Mouse (Mus musculus) liver, embryonic 11.5 days (tissue): ENCODE measurements around the gene Cntnap1. TPM values are rescaled to one million over a fixed set of nuclear protein-coding genes. Genes with fewer than 3 reads are reported as not detected.
"Not testable (repeated sequence)": the region's sequence is repeated elsewhere in the genome, so short reads cannot be mapped to it uniquely, and the experiment has no call there.

Experiments
- ATAC-seq: fragments of 200-750 bp; cut with Nextera tagmentation; replicated peaks from 2 replicates; pipeline ENCODE4 v1.8.0; 2017; ENCODE audit warnings: moderate number of reproducible peaks, mild to moderate bottlenecking, moderate TSS enrichment, moderate library complexity; ENCODE audit not compliant: low FRiP score
- DNase-seq: peaks from one replicate; pipeline ENCODE4 v3.0.0-alpha.2; 2017; ENCODE audit warnings: low spot score
- H3K27ac ChIP-seq: fragments of 300-500 bp; sonication (generic); 2 replicates; pipeline ENCODE4 v1.5.1; 2014; ENCODE audit warnings: mild to moderate bottlenecking, low read depth, low read length, control low read depth
- H3K27me3 ChIP-seq: fragments of 300-500 bp; sonication (generic); replicated peaks from 2 replicates; pipeline ENCODE4 v1.6.1; 2014; ENCODE audit warnings: low read length, mixed read lengths; ENCODE audit not compliant: control insufficient read depth, insufficient read depth
- H3K36me3 ChIP-seq: fragments of 300-500 bp; sonication (generic); 2 replicates; pipeline ENCODE4 v1.6.1; 2014; ENCODE audit warnings: mild to moderate bottlenecking, low read length, moderate library complexity, mixed read lengths; ENCODE audit not compliant: control insufficient read depth, insufficient read depth
- H3K4me1 ChIP-seq: fragments of 300-500 bp; sonication (generic); replicated peaks from 2 replicates; pipeline ENCODE4 v1.6.1; 2014; ENCODE audit warnings: low read length, mixed read lengths; ENCODE audit not compliant: control insufficient read depth, insufficient read depth
- H3K4me2 ChIP-seq: fragments of 300-500 bp; sonication (generic); 2 replicates; pipeline ENCODE4 v1.6.1; 2014; ENCODE audit warnings: mild to moderate bottlenecking, control low read depth, moderate library complexity
- H3K4me3 ChIP-seq: fragments of 300-500 bp; sonication (generic); 2 replicates; pipeline ENCODE4 v1.5.1; 2014; ENCODE audit warnings: low read depth, low read length, control low read depth
- H3K9ac ChIP-seq: fragments of 300-500 bp; sonication (generic); 2 replicates; pipeline ENCODE4 v1.6.1; 2014; ENCODE audit warnings: low read depth, low read length, control low read depth
- H3K9me3 ChIP-seq: fragments of 300-500 bp; sonication (generic); 2 replicates; pipeline ENCODE4 v1.6.1; 2016; ENCODE audit warnings: low read length, inconsistent platforms, mixed read lengths; ENCODE audit not compliant: control insufficient read depth
- WGBS: fragments of 180-500 bp; shearing (Covaris S2); extraction: QIAGEN DNeasy Blood & Tissue Kit; methylation state at CpG from one replicate; pipeline ENCODE4 v1.1.7; 2014; 5-methylcytosine and 5-hydroxymethylcytosine counted together
- polyA plus RNA-seq: library from polyadenylated mRNA; unstranded; fragments of >200 nt; fragmentation: Nextera tagmentation; extraction: Ambion mirVana; gene quantifications from 2 replicates; pipeline ENCODE4 v1.2.1, GENCODE M21; 2014

Gene Cntnap1
- polyA plus RNA-seq, 1 experiment from 2014 or later: 0.40 TPM

GRCm38 (mm10) chr11:101155728-101156371 lies 14.5 kb upstream of the Cntnap1 start, which contains the start of gene Tubg2:
TSS of gene Tubg2 (plus strand) at chr11:101155907.
- H3K4me3 ChIP-seq: peak within 1 kb of the TSS; percentile 33
- H3K27me3 ChIP-seq: peaks cover 41% of the 10 kb centered on the region
- DNase-seq: peak; percentile 47
- WGBS: 6% methylated on average over 36 of the region's 36 CpGs
- no peaks in the 10 kb centered on the region for H3K9me3 ChIP-seq
- peak within 1 kb of the TSS; percentile 38 for H3K9ac ChIP-seq
- no peaks in the 10 kb centered on the region for H3K4me1 ChIP-seq
- H3K27ac ChIP-seq: no peak within 1 kb of the TSS
- peak within 1 kb of the TSS; percentile 65 for H3K4me2 ChIP-seq
- no peaks in the 10 kb centered on the region for H3K36me3 ChIP-seq
- no peak for ATAC-seq

GRCm38 (mm10) chr11:101160151-101160550 lies 10.2 kb upstream of the Cntnap1 start:
- not testable (repeated sequence) for H3K36me3 ChIP-seq, DNase-seq, H3K27ac ChIP-seq, ATAC-seq, H3K9ac ChIP-seq, H3K4me3 ChIP-seq, H3K9me3 ChIP-seq, H3K4me2 ChIP-seq
- 64% methylated on average over 8 of the region's 10 CpGs for WGBS
- Histone ChIP-seq H3K4me1 (peaks cover 11% of the 10 kb centered on the region), H3K27me3 (peaks cover 79% of the 10 kb centered on the region)

- not testable (repeated sequence) for H3K36me3 ChIP-seq, ATAC-seq, H3K4me2 ChIP-seq, DNase-seq, H3K9me3 ChIP-seq, H3K27ac ChIP-seq, H3K4me3 ChIP-seq, H3K9ac ChIP-seq
- H3K27me3 ChIP-seq: peaks cover 80% of the 10 kb centered on the region
- peaks cover 14% of the 10 kb centered on the region for H3K4me1 ChIP-seq
- 76% methylated on average over 6 of the region's 8 CpGs for WGBS
Observed at GRCm38 (mm10) chr11:101160981-101161505, 9.3 kb upstream of the Cntnap1 start.

GRCm38 (mm10) chr11:101161551-101161950 lies 8.8 kb upstream of the Cntnap1 start:
- Histone ChIP-seq H3K4me3 (no peak overlapping the region), H3K27me3 (peaks cover 80% of the 10 kb centered on the region), H3K27ac (no peak overlapping the region), H3K4me2 (no peak overlapping the region), H3K9me3 (no peaks in the 10 kb centered on the region), H3K4me1 (peaks cover 14% of the 10 kb centered on the region), H3K9ac (no peak overlapping the region), H3K36me3 (peaks cover 4% of the 10 kb centered on the region)
- 80% methylated on average over 15 of the region's 15 CpGs for WGBS
- ATAC-seq (no peak), DNase-seq (no peak)

GRCm38 (mm10) chr11:101162301-101162700 lies 8.0 kb upstream of the Cntnap1 start:
- Histone ChIP-seq H3K36me3 (peaks cover 7% of the 10 kb centered on the region), H3K4me1 (peaks cover 14% of the 10 kb centered on the region), H3K27me3 (peaks cover 82% of the 10 kb centered on the region), H3K4me3 (no peak overlapping the region), H3K4me2 (no peak overlapping the region), H3K9ac (no peak overlapping the region), H3K9me3 (no peaks in the 10 kb centered on the region), H3K27ac (no peak overlapping the region)
- WGBS: 65% methylated on average over 5 of the region's 5 CpGs
- DNase-seq (no peak), ATAC-seq (no peak)

- Histone ChIP-seq H3K9ac (no peak overlapping the region), H3K27me3 (peaks cover 83% of the 10 kb centered on the region), H3K9me3 (no peaks in the 10 kb centered on the region), H3K4me2 (no peak overlapping the region), H3K36me3 (peaks cover 7% of the 10 kb centered on the region), H3K27ac (no peak overlapping the region), H3K4me1 (peaks cover 16% of the 10 kb centered on the region), H3K4me3 (no peak overlapping the region)
- no peak for DNase-seq
- ATAC-seq: no peak
- WGBS: 73% methylated on average over 5 of the region's 5 CpGs
Observed at GRCm38 (mm10) chr11:101162772-101163171, 7.6 kb upstream of the Cntnap1 start.

- peaks cover 7% of the 10 kb centered on the region for H3K36me3 ChIP-seq
- peaks cover 86% of the 10 kb centered on the region for H3K27me3 ChIP-seq
- H3K9ac ChIP-seq: no peak overlapping the region
- ATAC-seq (no peak), DNase-seq (no peak)
- peak overlapping the region; percentile 32 for H3K4me3 ChIP-seq
- peak overlapping the region; percentile 52 for H3K4me2 ChIP-seq
- H3K27ac ChIP-seq: no peak overlapping the region
- H3K9me3 ChIP-seq: no peaks in the 10 kb centered on the region
- peaks cover 22% of the 10 kb centered on the region for H3K4me1 ChIP-seq
- 22% methylated on average over 48 of the region's 49 CpGs for WGBS
Observed at GRCm38 (mm10) chr11:101163476-101164350, 6.6 kb upstream of the Cntnap1 start.

GRCm38 (mm10) chr11:101164351-101164665 lies 6.0 kb upstream of the Cntnap1 start:
- ATAC-seq (no peak), DNase-seq (no peak)
- 15% methylated on average over 21 of the region's 21 CpGs for WGBS
- H3K9me3 ChIP-seq: no peaks in the 10 kb centered on the region
- peaks cover 7% of the 10 kb centered on the region for H3K36me3 ChIP-seq
- peak overlapping the region; percentile 52 for H3K4me2 ChIP-seq
- H3K4me3 ChIP-seq: peak overlapping the region; percentile 32
- H3K4me1 ChIP-seq: peaks cover 27% of the 10 kb centered on the region
- peaks cover 86% of the 10 kb centered on the region for H3K27me3 ChIP-seq
- no peak overlapping the region for H3K27ac ChIP-seq
- no peak overlapping the region for H3K9ac ChIP-seq
